Mouse (Mus musculus) embryonic facial prominence, embryonic 11.5 days (tissue): ENCODE measurements around the gene Slc27a5. TPM values are rescaled to one million over a fixed set of nuclear protein-coding genes. Genes with fewer than 3 reads are reported as not detected.
A peak's percentile ranks its signal among the peaks of the same experiment; 100 is the strongest.

Source experiments
- ATAC-seq: fragments of 200-750 bp; cut with Nextera tagmentation; replicated peaks from 2 replicates; pipeline ENCODE4 v1.8.0; 2017; ENCODE audit warnings: low read depth; ENCODE audit not compliant: insufficient number of reproducible peaks, low FRiP score, low TSS enrichment
- DNase-seq: peaks from one replicate; pipeline ENCODE4 v3.0.0-alpha.2; 2015; ENCODE audit warnings: low spot score
- H3K27ac ChIP-seq: fragments of 300-500 bp; sonication (generic); replicated peaks from 2 replicates; pipeline ENCODE4 v1.5.1; 2014; ENCODE audit warnings: mild to moderate bottlenecking, low read depth, low read length, control low read depth
- H3K27me3 ChIP-seq: fragments of 300-500 bp; sonication (generic); 2 replicates; pipeline ENCODE4 v1.6.1; 2014; ENCODE audit warnings: mild to moderate bottlenecking, low read length, moderate library complexity, mixed read lengths; ENCODE audit not compliant: control insufficient read depth, insufficient read depth
- H3K36me3 ChIP-seq: fragments of 300-500 bp; sonication (generic); replicated peaks from 2 replicates; pipeline ENCODE4 v1.6.1; 2014; ENCODE audit warnings: low read depth, mild to moderate bottlenecking, low read length, moderate library complexity, mixed read lengths; ENCODE audit not compliant: control insufficient read depth, insufficient read depth
- H3K4me1 ChIP-seq: fragments of 300-500 bp; sonication (generic); 2 replicates; pipeline ENCODE4 v1.6.1; 2014; ENCODE audit warnings: low read length, mixed read lengths; ENCODE audit not compliant: control insufficient read depth, insufficient read depth
- H3K4me2 ChIP-seq: fragments of 300-500 bp; sonication (generic); 2 replicates; pipeline ENCODE4 v1.6.1; 2014; ENCODE audit warnings: low read depth, mild to moderate bottlenecking, control low read depth, low read length, moderate library complexity
- H3K4me3 ChIP-seq: fragments of 300-500 bp; sonication (generic); 2 replicates; pipeline ENCODE4 v1.5.1; 2014; ENCODE audit warnings: low read depth, low read length, control low read depth
- H3K9ac ChIP-seq: fragments of 300-500 bp; sonication (generic); replicated peaks from 2 replicates; pipeline ENCODE4 v1.6.1; 2014; ENCODE audit warnings: mild to moderate bottlenecking, control low read depth, low read length
- H3K9me3 ChIP-seq: fragments of 300-500 bp; sonication (generic); replicated peaks from 2 replicates; pipeline ENCODE4 v1.6.1; 2016; ENCODE audit warnings: mild to moderate bottlenecking, low read length, inconsistent platforms, mixed read lengths; ENCODE audit not compliant: control insufficient read depth
- WGBS: fragments of 180-500 bp; shearing (Covaris S2); extraction: QIAGEN DNeasy Blood & Tissue Kit; methylation state at CpG from one replicate; pipeline ENCODE4 v1.1.7; 2014; 5-methylcytosine and 5-hydroxymethylcytosine counted together
- polyA plus RNA-seq: library from polyadenylated mRNA; unstranded; fragments of >200 nt; fragmentation: Nextera tagmentation; extraction: Ambion mirVana; gene quantifications from 2 replicates; pipeline ENCODE4 v1.2.1, GENCODE M21; 2014

Slc27a5 gene
- polyA plus RNA-seq, 1 experiment from 2014 or later = not detected

DNA sequence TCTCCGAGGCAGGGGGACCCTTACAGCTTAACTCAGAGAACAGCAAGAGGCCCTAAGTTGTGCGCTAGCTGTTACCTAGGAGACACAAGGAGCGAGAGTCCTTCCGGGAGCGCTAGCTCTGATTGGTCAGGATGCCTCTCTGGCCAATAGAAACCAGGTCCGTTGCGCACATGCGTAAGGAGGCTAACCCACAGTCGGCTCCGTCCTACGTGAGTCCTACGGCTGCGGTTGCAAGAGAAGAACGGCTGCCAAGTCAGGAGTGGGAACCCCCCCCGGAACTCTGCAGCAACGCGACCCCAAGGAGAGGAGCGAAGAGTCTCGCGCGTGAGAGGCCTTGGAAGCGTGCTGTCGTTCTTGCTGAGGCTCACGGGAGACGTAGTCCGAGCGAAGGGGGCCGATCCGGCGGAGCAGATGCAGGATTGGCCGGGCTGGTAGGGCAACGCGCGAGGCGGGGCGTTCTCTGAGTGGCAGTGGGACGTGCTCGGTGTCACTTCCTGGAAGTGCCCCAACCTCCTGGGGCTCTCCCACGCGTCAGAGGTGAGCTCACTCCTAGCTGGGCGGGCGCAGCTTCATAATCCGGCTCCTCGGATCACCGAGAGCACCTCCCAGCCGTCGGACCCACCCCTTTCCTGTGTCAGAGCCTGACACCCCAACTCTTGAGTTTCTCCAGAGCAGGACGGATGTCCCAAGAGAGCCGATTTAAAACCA, 20.2 kb downstream of the Slc27a5 start, which contains the start of gene Zfp446:
Zfp446 (plus strand) TSS at position 167 of the 708 bp plus-strand sequence.
- Histone ChIP-seq H3K9ac (peak within 1 kb of the TSS; percentile 68), H3K4me2 (peak within 1 kb of the TSS; percentile 40), H3K4me1 (peaks cover 2% of the 10 kb centered on the region; the same call in 1 of the 2 replicates), H3K27ac (peak within 1 kb of the TSS; percentile 65), H3K4me3 (peak within 1 kb of the TSS; percentile 61), H3K27me3 (no peaks in the 10 kb centered on the region), H3K9me3 (no peaks in the 10 kb centered on the region), H3K36me3 (no peaks in the 10 kb centered on the region)
- ATAC-seq = peak; percentile 99
- peak; percentile 98 for DNase-seq
- WGBS = under 1% methylated on average over 49 of the region's 49 CpGs

DNA sequence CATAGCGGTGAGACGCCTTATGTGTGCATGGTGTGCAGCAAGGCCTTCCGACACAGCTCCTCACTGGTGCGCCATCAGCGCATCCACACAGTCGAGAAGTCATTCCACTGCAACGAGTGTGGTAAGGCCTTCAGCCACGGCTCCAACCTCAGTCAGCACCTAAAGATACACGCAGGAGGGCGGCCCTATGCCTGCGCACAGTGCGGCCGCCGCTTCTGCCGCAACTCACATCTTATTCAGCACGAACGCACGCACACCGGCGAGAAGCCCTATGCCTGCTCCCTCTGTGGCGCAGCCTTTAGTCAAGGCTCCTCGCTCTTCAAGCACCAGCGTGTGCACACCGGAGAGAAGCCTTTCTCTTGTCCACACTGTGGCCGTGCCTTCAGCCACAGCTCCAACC, 27.1 kb downstream of the Slc27a5 start:
- H3K27ac ChIP-seq = no peak overlapping the region
- WGBS = 93% methylated on average over 25 of the region's 25 CpGs
- no peaks in the 10 kb centered on the region for H3K27me3 ChIP-seq
- ATAC-seq (no peak), DNase-seq (no peak)
- H3K4me3 ChIP-seq = no peak overlapping the region
- H3K4me2 ChIP-seq = no peak overlapping the region
- H3K9ac ChIP-seq = no peak overlapping the region
- H3K36me3 ChIP-seq = peaks cover 5% of the 10 kb centered on the region
- no peaks in the 10 kb centered on the region; the same call in 1 of the 2 replicates for H3K4me1 ChIP-seq
- no peaks in the 10 kb centered on the region for H3K9me3 ChIP-seq

DNA sequence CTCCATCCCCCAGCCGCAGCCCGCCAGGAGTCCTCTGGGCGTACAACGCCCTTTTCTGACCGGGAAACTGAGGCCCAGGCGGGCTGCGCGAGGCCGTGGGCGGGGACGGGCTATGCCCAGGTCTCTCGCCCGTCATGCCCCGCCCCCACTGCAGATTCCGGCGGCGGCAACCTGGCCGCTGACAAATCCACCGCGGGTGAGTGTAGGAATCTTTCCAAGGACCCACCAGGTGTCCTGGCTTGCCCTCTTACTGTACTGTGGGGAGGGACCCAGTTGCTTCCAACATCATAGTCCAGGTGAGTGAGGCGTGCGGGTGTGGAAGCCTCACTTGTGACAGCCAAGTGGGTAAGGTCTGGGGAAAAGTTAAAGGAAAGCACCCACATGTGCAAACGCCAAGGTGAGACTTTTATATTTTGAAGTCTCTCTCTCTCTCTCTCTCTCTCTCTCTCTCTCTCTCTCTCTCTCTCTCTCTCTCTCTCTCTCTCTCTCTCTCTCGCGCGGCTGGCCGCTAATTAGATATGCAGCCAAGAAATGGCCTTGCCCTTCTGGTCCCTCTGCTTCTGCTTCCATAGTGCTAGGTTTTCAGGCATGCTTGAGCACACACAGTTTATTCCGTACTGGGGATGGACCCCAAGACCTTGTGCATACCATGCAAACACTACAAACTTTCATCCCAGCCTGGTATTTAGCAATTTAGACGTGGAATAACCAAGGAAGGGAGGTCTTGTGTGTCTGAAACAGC, 31.7 kb downstream of the Slc27a5 start:
- under 1% methylated on average over 29 of the region's 29 CpGs for WGBS
- peaks cover 2% of the 10 kb centered on the region for H3K36me3 ChIP-seq
- peak overlapping the region; percentile 69 for H3K27ac ChIP-seq
- H3K4me1 ChIP-seq = no peaks in the 10 kb centered on the region; the same call in 1 of the 2 replicates
- H3K4me2 ChIP-seq = peak overlapping the region; percentile 87
- peak overlapping the region; percentile 90 for H3K9ac ChIP-seq
- H3K9me3 ChIP-seq = no peaks in the 10 kb centered on the region
- ATAC-seq (peak; percentile 46), DNase-seq (peak; percentile 52)
- peak overlapping the region; percentile 73 for H3K4me3 ChIP-seq
- H3K27me3 ChIP-seq = no peaks in the 10 kb centered on the region

DNA sequence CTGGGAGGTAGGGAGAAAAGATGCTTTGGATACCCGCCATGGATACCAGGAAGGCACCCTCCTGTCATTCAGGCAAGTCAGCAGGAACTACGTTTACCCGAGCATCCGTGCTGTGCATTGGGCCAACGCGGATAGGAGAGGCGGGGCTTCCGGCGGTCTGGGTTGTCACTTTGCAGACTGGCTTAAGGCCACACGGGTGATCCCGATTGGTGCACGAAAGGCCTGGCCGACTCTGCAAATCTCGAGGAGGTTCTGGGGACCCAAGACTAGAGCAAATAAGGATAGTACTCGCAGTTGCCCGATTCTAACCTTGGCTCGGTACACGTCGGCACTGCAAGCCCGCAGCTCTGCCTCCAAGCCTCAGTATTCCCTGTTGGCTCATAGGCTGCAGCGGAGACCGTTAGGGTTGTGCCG, 32.3 kb downstream of the Slc27a5 start, which contains the start of gene Zfp324:
Zfp324 (plus strand) TSS at position 161 of the 414 bp plus-strand sequence.
- H3K27me3 ChIP-seq = no peaks in the 10 kb centered on the region
- H3K9me3 ChIP-seq = no peaks in the 10 kb centered on the region
- peak; percentile 90 for DNase-seq
- peak within 1 kb of the TSS; percentile 73 for H3K4me3 ChIP-seq
- peak within 1 kb of the TSS; percentile 87 for H3K4me2 ChIP-seq
- no peaks in the 10 kb centered on the region; the same call in 1 of the 2 replicates for H3K4me1 ChIP-seq
- 0% methylated on average over 23 of the region's 23 CpGs for WGBS
- H3K9ac ChIP-seq = peak within 1 kb of the TSS; percentile 90
- H3K36me3 ChIP-seq = no peaks in the 10 kb centered on the region
- peak; percentile 86 for ATAC-seq
- H3K27ac ChIP-seq = peak within 1 kb of the TSS; percentile 69

DNA sequence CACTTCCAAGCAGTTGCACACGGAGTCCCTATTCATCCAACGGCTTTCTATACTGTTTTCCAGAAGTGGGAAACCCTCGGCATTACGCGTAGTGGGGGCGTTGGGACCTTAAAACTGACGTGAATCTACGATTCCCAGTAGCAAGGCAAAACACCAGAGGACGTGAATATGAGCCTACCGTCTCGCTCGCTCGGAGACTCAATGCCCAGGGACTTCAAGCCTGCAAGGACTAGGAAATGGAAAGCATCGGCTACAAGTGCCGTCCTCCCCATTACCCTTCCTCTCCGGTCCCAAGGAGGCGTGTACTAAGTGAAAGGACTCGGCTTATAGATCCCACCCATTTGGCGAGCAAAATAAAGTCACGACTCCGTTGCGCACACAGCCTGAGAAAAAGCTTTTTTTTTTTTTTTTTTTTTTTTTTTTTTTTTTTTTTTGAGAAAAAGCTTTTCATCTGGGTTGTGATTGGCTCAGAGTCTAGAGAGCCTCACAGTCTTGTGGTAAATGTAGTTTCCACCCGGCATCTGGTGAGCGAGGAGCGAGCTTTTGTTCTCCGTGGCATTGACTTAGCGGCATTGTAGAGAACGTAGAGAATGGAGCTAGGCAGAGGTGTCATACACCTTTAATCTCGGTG, 36.4 kb downstream of the Slc27a5 start:
- H3K27ac ChIP-seq = peak overlapping the region; percentile 62; the same call in 1 of the 2 replicates
- peak overlapping the region; percentile 41 for H3K4me3 ChIP-seq
- DNase-seq = peak; percentile 86
- peak overlapping the region; percentile 53 for H3K9ac ChIP-seq
- H3K9me3 ChIP-seq = no peaks in the 10 kb centered on the region
- ATAC-seq = peak; percentile 49
- peak overlapping the region; percentile 49 for H3K4me2 ChIP-seq
- H3K36me3 ChIP-seq = no peaks in the 10 kb centered on the region
- WGBS = 3% methylated on average over 29 of the region's 29 CpGs
- no peaks in the 10 kb centered on the region for H3K27me3 ChIP-seq
- H3K4me1 ChIP-seq = no peaks in the 10 kb centered on the region; the same call in 1 of the 2 replicates

DNA sequence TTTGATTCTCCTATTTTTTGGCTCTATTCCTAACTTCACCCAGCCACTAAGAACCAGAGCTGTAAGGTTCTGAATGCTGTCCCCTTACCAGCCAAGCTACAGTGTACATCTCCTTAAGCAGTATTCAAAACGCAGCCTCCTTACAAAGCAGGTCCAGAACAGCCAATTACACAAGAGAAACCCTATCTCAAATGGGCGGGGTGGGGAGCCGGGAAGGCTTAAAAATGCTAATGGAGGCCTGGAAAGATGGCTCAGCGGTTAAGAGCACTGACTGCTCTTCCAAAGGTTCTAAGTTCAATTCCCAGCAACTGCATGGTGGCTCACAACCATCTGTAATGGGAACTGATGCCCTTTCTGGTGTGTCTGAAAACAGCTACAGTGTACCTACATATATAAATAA, 38.3 kb downstream of the Slc27a5 start:
- DNase-seq = no peak
- no peaks in the 10 kb centered on the region for H3K4me1 ChIP-seq
- no peak overlapping the region for H3K27ac ChIP-seq
- H3K27me3 ChIP-seq = no peaks in the 10 kb centered on the region
- H3K4me2 ChIP-seq = no peak overlapping the region
- H3K9ac ChIP-seq = no peak overlapping the region
- H3K36me3 ChIP-seq = no peaks in the 10 kb centered on the region
- H3K4me3 ChIP-seq = no peak overlapping the region
- ATAC-seq = no peak
- no peaks in the 10 kb centered on the region for H3K9me3 ChIP-seq
- WGBS = 19% methylated on average over 4 of the region's 4 CpGs

DNA sequence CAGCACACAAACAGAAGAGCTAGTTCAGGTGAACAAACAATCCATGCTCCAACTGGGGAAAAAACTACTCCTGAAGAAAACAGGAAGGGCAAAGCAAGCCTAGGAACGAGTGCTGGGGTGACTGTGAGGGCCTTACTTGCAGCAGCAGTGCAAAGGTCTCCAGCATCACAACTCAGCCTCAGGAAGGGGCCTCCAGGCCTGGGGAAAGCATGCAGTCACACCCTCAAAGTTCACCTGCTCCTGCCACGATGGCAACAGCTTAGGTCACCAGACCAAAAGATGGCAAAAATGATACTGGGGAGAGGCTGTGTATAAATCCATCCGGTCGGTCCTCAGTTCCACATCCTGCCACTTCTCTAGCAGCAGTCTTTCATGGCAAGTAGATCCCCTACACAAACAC, 39.0 kb downstream of the Slc27a5 start:
- Histone ChIP-seq H3K4me2 (no peak overlapping the region), H3K27ac (no peak overlapping the region), H3K4me1 (no peaks in the 10 kb centered on the region), H3K4me3 (no peak overlapping the region), H3K9me3 (no peaks in the 10 kb centered on the region), H3K9ac (no peak overlapping the region), H3K36me3 (no peaks in the 10 kb centered on the region), H3K27me3 (no peaks in the 10 kb centered on the region)
- DNase-seq (no peak), ATAC-seq (no peak)
- WGBS = 79% methylated on average over 4 of the region's 4 CpGs
